20 mouse cellular contexts compared by ENCODE assay signal in genomic region chr8:35147481-35147880, GRCm38 (mm10).
"Had no signal": no experiment of that assay in that cellular context is flagged by ENCODE, and none has a peak within 500 bp of the region (broad histone marks: within the 10 kb centered on the region; RNA-seq: fewer than 3 reads in every experiment).

No protein-coding gene starts in this region.

- H3K9ac ChIP-seq: liver, postnatal 0 days; lung, embryonic 15.5 days; neural tube, embryonic 13.5 days; neural tube, embryonic 15.5 days had no signal

- H3K4me3 ChIP-seq: lung, embryonic 15.5 days; megakaryocyte, embryonic 14.5 days; myocyte; neural tube, embryonic 13.5 days; neural tube, embryonic 15.5 days had no signal

- H3K27me3 ChIP-seq: lung, embryonic 15.5 days; neural tube, embryonic 13.5 days; neural tube, embryonic 15.5 days had no signal

- DNase-seq: liver, postnatal 0 days; lung, adult 2 months; lung, postnatal 14 days; lung, postnatal 36 days; midbrain, embryonic 14.5 days; retina, postnatal 1 day; right cerebral cortex, adult 18-20 months; spleen, adult 18-20 months; thymus, adult 18-20 months; thymus, postnatal 14 days; thymus, postnatal 36 days had no signal

- ATAC-seq: liver, postnatal 0 days; lung, postnatal 0 days; midbrain, embryonic 16.5 days had no signal

- H3K27ac ChIP-seq: lung, embryonic 15.5 days; macrophage; neural tube, embryonic 13.5 days; neural tube, embryonic 15.5 days had no signal

- H3K9me3 ChIP-seq: lung, embryonic 15.5 days; neural tube, embryonic 13.5 days; neural tube, embryonic 15.5 days had no signal

- H3K4me2 ChIP-seq: lung, embryonic 15.5 days; midbrain, embryonic 11.5 days; neural tube, embryonic 13.5 days; neural tube, embryonic 15.5 days had no signal

- H3K4me1 ChIP-seq: megakaryocyte, embryonic 14.5 days; neural tube, embryonic 13.5 days; neural tube, embryonic 15.5 days had no signal

- H3K36me3 ChIP-seq: lung, embryonic 15.5 days; neural tube, embryonic 13.5 days; neural tube, embryonic 15.5 days had no signal
